Mouse (Mus musculus) bone marrow, adult 2 months (tissue): ENCODE measurements around the gene Camta1. TPM values are rescaled to one million over a fixed set of nuclear protein-coding genes. Genes with fewer than 3 reads are reported as not detected.

Experiments
- H3K27ac ChIP-seq: fragments of 200-500 bp; 2 replicates; pipeline ENCODE4 v1.5.1; 2012; ENCODE audit warnings: low read depth, mild to moderate bottlenecking, control low read depth, inconsistent platforms, low read length; ENCODE audit not compliant: control insufficient read depth, poor library complexity, insufficient read depth
- H3K4me1 ChIP-seq: fragments of 200-500 bp; 2 replicates; pipeline ENCODE4 v1.6.1; 2011; ENCODE audit warnings: low read length; ENCODE audit not compliant: control insufficient read depth, insufficient read depth
- H3K4me3 ChIP-seq: fragments of 200-500 bp; replicated peaks from 2 replicates; pipeline ENCODE3; 2011; ENCODE audit warnings: mild to moderate bottlenecking, low read depth, low read length, control low read depth; ENCODE audit not compliant: control insufficient read depth
- CTCF ChIP-seq: fragments of 200-500 bp; IDR thresholded peaks from 2 replicates; pipeline ENCODE4 v1.5.1; 2011; ENCODE audit warnings: low read length, control low read depth; ENCODE audit not compliant: control insufficient read depth, insufficient read depth
- POLR2A ChIP-seq: fragments of 200-500 bp; IDR thresholded peaks from 2 replicates; pipeline ENCODE4 v1.6.1; 2011; ENCODE audit warnings: low read depth, mild to moderate bottlenecking, control low read depth, low read length, borderline replicate concordance; ENCODE audit not compliant: control insufficient read depth
- WGBS: fragments of 180-500 bp; shearing (Covaris S2); methylation state at CpG from one replicate; pipeline ENCODE4 v1.1.7; 2018; 5-methylcytosine and 5-hydroxymethylcytosine counted together
- polyA plus RNA-seq: library from polyadenylated mRNA; stranded (reverse); fragments of >200 nt; gene quantifications from 2 replicates; pipeline ENCODE4 v1.2.4, GENCODE M21; 2011; ENCODE audit warnings: low replicate concordance; ENCODE audit not compliant: missing spikeins, insufficient read depth, insufficient read length

Gene Camta1
- polyA plus RNA-seq, 1 experiment: 26.6 TPM

GRCm38 (mm10) chr4:151178970-151179378, 682.7 kb downstream of the Camta1 start:
- Histone ChIP-seq H3K4me3 (no peak overlapping the region), H3K4me1 (no peaks in the 10 kb centered on the region), H3K27ac (no peak overlapping the region)
- 73% methylated on average over 8 of the region's 8 CpGs for WGBS
- TF ChIP-seq POLR2A (no peak), CTCF (no peak)

DNA sequence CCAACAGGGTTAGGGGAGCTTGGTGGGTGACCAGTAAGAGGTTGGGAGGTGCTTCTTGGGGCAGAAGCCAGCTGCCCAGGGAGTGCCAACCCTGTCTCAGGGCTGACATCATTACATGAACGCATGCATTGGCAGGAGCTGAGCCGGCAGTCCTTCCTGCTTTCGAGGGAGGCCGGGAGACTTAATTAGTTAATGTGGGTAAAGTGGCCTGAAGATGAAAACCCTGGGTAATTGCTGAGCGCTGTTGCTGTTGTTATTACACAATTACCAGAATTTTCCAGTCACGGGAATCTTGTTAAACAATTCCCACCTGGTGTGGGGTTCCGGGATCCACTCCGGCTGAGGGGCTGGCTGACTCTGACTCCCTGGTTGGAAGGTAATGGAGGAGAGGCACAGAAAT, 689.1 kb downstream of the Camta1 start:
- no peaks in the 10 kb centered on the region for H3K4me1 ChIP-seq
- no peak overlapping the region for H3K4me3 ChIP-seq
- H3K27ac ChIP-seq: no peak overlapping the region
- no peak for TF ChIP-seq POLR2A
- no peak for TF ChIP-seq CTCF
- 76% methylated on average over 8 of the region's 8 CpGs for WGBS

DNA sequence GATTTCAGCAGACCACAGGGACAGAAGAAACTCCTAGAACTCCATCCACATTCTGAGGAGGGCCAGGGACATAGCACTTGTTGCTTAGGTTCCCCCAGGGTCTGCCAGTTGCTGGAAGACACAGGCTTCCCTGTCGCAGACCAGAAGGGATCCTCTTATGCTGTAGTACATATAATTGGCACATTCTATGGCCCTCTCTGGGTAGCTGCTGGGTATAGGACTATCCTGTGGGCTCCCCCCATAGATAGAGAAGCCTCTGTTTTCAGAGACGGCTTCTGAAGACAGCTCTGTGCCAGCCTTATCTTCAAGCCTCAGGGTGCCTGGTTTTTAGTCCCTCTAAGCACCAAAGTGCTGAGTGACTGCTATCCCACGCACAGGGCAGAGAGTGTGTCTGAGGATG, 690.6 kb downstream of the Camta1 start:
- no peak overlapping the region for H3K27ac ChIP-seq
- WGBS: 76% methylated on average over 3 of the region's 3 CpGs
- TF ChIP-seq CTCF (no peak), POLR2A (no peak)
- H3K4me1 ChIP-seq: no peaks in the 10 kb centered on the region
- no peak overlapping the region for H3K4me3 ChIP-seq

DNA sequence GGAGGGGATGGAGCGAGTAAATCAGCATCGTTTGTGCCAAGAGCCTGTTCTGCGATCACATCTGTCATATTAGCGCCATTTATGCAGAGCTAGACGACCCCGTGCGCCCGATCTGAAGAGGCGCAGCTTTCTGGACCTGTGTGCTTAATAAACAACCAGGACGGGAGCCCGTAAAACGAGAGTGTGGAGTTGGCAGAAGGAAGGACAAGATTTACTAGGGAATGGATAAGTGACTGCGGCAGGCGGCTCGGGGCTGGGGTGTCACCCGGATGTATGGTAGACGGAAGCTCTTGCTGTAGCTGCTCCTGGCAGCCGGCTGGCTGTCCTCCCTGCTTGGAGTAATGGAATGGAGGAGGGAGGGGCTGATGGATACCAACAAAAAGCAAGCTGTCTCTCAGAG, 691.0 kb downstream of the Camta1 start:
- TF ChIP-seq CTCF (no peak), POLR2A (no peak)
- 62% methylated on average over 18 of the region's 18 CpGs for WGBS

DNA sequence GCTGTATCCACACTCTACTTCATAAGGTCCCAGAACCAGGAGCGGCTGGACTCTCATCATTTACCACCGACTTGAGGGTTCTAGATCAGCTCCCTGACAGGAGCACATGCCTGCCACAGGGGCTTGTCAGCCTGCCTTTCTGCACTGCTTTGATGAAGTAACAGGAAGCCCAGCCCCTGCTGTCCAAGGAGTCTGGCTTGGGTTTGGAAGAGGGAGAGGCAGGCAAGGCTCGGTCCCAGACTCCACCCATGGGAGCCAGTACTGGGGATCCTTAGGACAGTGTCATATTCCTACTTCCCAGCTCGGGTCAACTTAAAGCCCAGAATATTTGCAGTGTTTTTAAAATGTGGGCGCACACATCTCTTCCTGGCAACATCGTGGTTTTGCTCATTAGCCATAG, 694.7 kb downstream of the Camta1 start:
- H3K4me1 ChIP-seq: no peaks in the 10 kb centered on the region
- no peak overlapping the region for H3K4me3 ChIP-seq
- no peak overlapping the region for H3K27ac ChIP-seq
- 74% methylated on average over 6 of the region's 6 CpGs for WGBS
- no peak for TF ChIP-seq CTCF

More for the DNA sequence above, 691.0 kb downstream of the Camta1 start:
- Histone ChIP-seq H3K4me1 (no peaks in the 10 kb centered on the region), H3K27ac (no peak overlapping the region), H3K4me3 (no peak overlapping the region)

DNA sequence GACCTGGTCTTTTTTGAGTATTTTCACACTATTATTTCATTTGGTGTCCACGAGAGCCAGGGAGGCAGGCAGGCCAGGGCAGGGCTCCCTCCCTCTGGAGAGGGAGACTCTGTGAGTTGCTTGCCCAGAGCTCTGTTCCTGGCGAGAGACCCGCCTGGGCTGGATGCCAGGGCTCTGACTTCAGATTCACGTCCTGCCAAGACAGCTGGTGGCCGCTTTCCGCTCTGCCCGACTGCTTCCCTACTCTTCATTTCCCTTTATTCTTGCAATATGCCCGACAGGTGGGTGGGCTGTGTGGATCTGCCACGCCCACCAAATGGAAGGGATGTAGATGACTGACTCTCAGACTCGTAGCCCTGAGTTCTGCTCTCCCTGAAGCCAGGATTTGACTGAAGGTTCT, 696.1 kb downstream of the Camta1 start:
- TF ChIP-seq CTCF (no peak), POLR2A (no peak)
- no peak overlapping the region for H3K4me3 ChIP-seq
- H3K4me1 ChIP-seq: no peaks in the 10 kb centered on the region
- H3K27ac ChIP-seq: no peak overlapping the region
- 9% methylated on average over 10 of the region's 10 CpGs for WGBS

- Histone ChIP-seq H3K4me3 (no peak overlapping the region), H3K4me1 (no peaks in the 10 kb centered on the region), H3K27ac (no peak overlapping the region)
- no peak for TF ChIP-seq POLR2A
- no peak for TF ChIP-seq CTCF
- 76% methylated on average over 1 of the region's 1 CpGs for WGBS
These were observed 697.4 kb downstream of the Camta1 start for GRCm38 (mm10) chr4:151164309-151164708.

DNA sequence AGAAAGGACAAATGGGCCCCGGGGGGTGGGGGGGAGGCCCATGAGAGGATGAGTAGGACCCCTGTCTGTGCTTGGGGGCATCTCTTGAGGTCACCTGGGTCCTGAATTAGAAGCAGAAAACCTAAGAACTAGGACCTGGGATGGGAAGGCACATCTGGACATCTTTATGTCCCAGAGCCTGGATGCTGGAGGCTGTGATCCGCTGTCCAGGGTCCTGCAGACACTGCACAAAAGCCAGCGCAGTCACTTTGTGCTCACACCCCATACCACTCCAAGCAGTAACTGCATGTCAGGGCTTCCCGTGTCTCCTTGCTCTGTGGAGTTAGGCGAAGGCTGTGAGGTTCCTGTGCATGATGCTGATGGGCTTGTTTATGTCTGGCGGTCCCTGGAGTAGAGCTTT, 699.8 kb downstream of the Camta1 start:
- no peak overlapping the region for H3K4me3 ChIP-seq
- TF ChIP-seq POLR2A (no peak), CTCF (no peak)
- H3K4me1 ChIP-seq: no peaks in the 10 kb centered on the region
- H3K27ac ChIP-seq: no peak overlapping the region
- 47% methylated on average over 6 of the region's 6 CpGs for WGBS

DNA sequence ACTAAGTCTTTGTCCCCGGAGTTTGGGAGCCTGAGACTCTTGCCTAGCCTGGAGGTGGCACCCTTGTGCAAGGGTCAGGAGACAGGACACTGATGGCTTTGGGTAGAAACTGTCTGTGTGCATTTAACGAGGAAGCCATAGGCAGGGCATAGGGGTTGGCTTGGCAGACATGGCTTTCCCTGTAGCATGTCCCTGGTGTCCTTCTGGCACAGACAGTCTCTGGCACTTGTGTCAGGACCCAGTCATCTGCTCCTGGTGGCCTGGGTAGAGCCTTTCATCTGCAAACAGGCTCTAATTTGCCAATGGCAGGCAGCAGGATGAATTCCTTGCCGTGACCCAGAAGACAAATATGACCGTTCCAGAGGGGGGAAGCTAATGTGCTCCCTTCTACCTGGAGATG, 700.7 kb downstream of the Camta1 start:
- Histone ChIP-seq H3K27ac (no peak overlapping the region), H3K4me3 (no peak overlapping the region), H3K4me1 (no peaks in the 10 kb centered on the region)
- WGBS: 52% methylated on average over 4 of the region's 4 CpGs
- TF ChIP-seq CTCF: no peak
- TF ChIP-seq POLR2A: no peak

GRCm38 (mm10) chr4:151160476-151160875, 701.2 kb downstream of the Camta1 start:
- WGBS: 71% methylated on average over 8 of the region's 8 CpGs
- Histone ChIP-seq H3K4me3 (no peak overlapping the region), H3K4me1 (no peaks in the 10 kb centered on the region), H3K27ac (no peak overlapping the region)
- TF ChIP-seq POLR2A: no peak
